22 mouse cellular contexts compared by ENCODE assay signal in genomic region chr10:94982528-94982927, GRCm38 (mm10). TPM values are rescaled to one million over a fixed set of nuclear protein-coding genes. Genes with fewer than 3 reads are reported as not detected.
DNase-seq lines count a peak whose midpoint lies in the region; ATAC-seq lines count a peak whose summit lies in the region.
"Had no signal": no experiment of that assay in that cellular context is flagged by ENCODE, and none has a peak within 500 bp of the region (broad histone marks: within the 10 kb centered on the region; RNA-seq: fewer than 3 reads in every experiment).

No protein-coding gene starts in this region.

- H3K4me1 ChIP-seq in midbrain, embryonic 15.5 days, result peaks cover 24% of the 10 kb centered on the region
- H3K4me1 ChIP-seq in midbrain, embryonic 10.5 days, result peaks cover 29% of the 10 kb centered on the region
- peaks cover 19% of the 10 kb centered on the region for H3K4me1 ChIP-seq in midbrain, embryonic 16.5 days (ENCODE audit: control insufficient read depth, insufficient read depth, low read length)
- H3K4me1 ChIP-seq: intestine, embryonic 15.5 days; limb, embryonic 13.5 days; lung, embryonic 15.5 days had no signal

- 85% methylated on average over 8 of the region's 8 CpGs for WGBS in midbrain, embryonic 15.5 days
- WGBS in midbrain, embryonic 10.5 days, result 92% methylated on average over 8 of the region's 8 CpGs
- WGBS in midbrain, embryonic 16.5 days, result 82% methylated on average over 8 of the region's 8 CpGs

- no peak for ATAC-seq in midbrain, embryonic 15.5 days (replicated peaks)
- ATAC-seq in midbrain, embryonic 16.5 days, result no peak
- ATAC-seq: forebrain, embryonic 16.5 days; hindbrain, postnatal 0 days; intestine, embryonic 15.5 days had no signal

- intact Hi-C loops in left cerebral cortex, postnatal 4 days (cut with DNase I), result no loop called here

- H3K4me2 ChIP-seq in midbrain, embryonic 15.5 days, result no peak overlapping the region
- no peak overlapping the region for H3K4me2 ChIP-seq in midbrain, embryonic 16.5 days (ENCODE audit: low read length)
- H3K4me2 ChIP-seq: intestine, embryonic 15.5 days; limb, embryonic 13.5 days; liver, embryonic 11.5 days; lung, embryonic 15.5 days had no signal

- no peak overlapping the region for H3K9ac ChIP-seq in midbrain, embryonic 15.5 days
- no peak overlapping the region for H3K9ac ChIP-seq in midbrain, embryonic 16.5 days (ENCODE audit: low read depth, low read length)
- H3K9ac ChIP-seq: intestine, embryonic 15.5 days; limb, embryonic 13.5 days; lung, embryonic 15.5 days; neural tube, embryonic 13.5 days had no signal

- no peak overlapping the region for H3K4me3 ChIP-seq in midbrain, embryonic 15.5 days
- no peak overlapping the region for H3K4me3 ChIP-seq in midbrain, embryonic 10.5 days
- H3K4me3 ChIP-seq in midbrain, embryonic 16.5 days (ENCODE audit: low read depth, low read length), result no peak overlapping the region
- H3K4me3 ChIP-seq: erythroblast, embryonic 14.5 days; intestine, embryonic 15.5 days; layer of hippocampus, adult 2 months; limb, embryonic 13.5 days; lung, embryonic 15.5 days; neural tube, embryonic 13.5 days had no signal

- no peaks in the 10 kb centered on the region for H3K9me3 ChIP-seq in midbrain, embryonic 15.5 days
- peaks cover 10% of the 10 kb centered on the region for H3K9me3 ChIP-seq in midbrain, embryonic 10.5 days (replicated peaks)
- peaks cover 3% of the 10 kb centered on the region for H3K9me3 ChIP-seq in midbrain, embryonic 16.5 days (replicated peaks; ENCODE audit: control insufficient read depth, low read length, poor library complexity, severe bottlenecking)
- H3K9me3 ChIP-seq: intestine, embryonic 15.5 days; limb, embryonic 13.5 days; lung, embryonic 15.5 days; neural tube, embryonic 13.5 days had no signal

- peak; percentile 48 to 53 for DNase-seq in left cerebral cortex, adult 18-20 months (ENCODE audit: low spot score in 2 of 2)
- DNase-seq in left cerebral cortex, postnatal 4 days, result no peak
- DNase-seq in midbrain, embryonic 10.5 days (ENCODE audit: low spot score), result no peak
- DNase-seq in telencephalon, adult 2 months (ENCODE audit: low read depth, low spot score), result peak; percentile 64
- DNase-seq: adrenal gland, postnatal 25 days; B cell, adult 2 months; cerebellum, adult 18-20 months; cerebellum, postnatal 10 days; heart, postnatal 14 days; kidney, adult 2 months; kidney, postnatal 36 days had no signal

- no peaks in the 10 kb centered on the region for H3K27me3 ChIP-seq in midbrain, embryonic 15.5 days (replicated peaks)
- no peaks in the 10 kb centered on the region for H3K27me3 ChIP-seq in midbrain, embryonic 10.5 days (ENCODE audit: low read depth, poor library complexity, severe bottlenecking)
- H3K27me3 ChIP-seq in midbrain, embryonic 16.5 days (ENCODE audit: control insufficient read depth, insufficient read depth, low read depth, low read length), result no peaks in the 10 kb centered on the region
- H3K27me3 ChIP-seq: intestine, embryonic 15.5 days; limb, embryonic 13.5 days; neural tube, embryonic 13.5 days had no signal

- no peaks in the 10 kb centered on the region for H3K36me3 ChIP-seq in midbrain, embryonic 15.5 days (replicated peaks)
- H3K36me3 ChIP-seq in midbrain, embryonic 10.5 days, result no peaks in the 10 kb centered on the region
- no peaks in the 10 kb centered on the region for H3K36me3 ChIP-seq in midbrain, embryonic 16.5 days (ENCODE audit: control insufficient read depth, insufficient read depth, low read length)
- H3K36me3 ChIP-seq: intestine, embryonic 15.5 days; limb, embryonic 13.5 days; lung, embryonic 15.5 days; neural tube, embryonic 13.5 days had no signal

- peak overlapping the region; percentile 56; the same call in 1 of the 2 replicates for H3K27ac ChIP-seq in midbrain, embryonic 15.5 days
- H3K27ac ChIP-seq in midbrain, embryonic 10.5 days (replicated peaks), result no peak overlapping the region
- H3K27ac ChIP-seq in midbrain, embryonic 16.5 days (ENCODE audit: low read length), result peak overlapping the region; percentile 56; the same call in 1 of the 2 replicates
- H3K27ac ChIP-seq: hindbrain, postnatal 0 days; intestine, embryonic 15.5 days; layer of hippocampus, adult 2 months; limb, embryonic 13.5 days; lung, embryonic 15.5 days had no signal

RNA-seq across cellular contexts. Expression of gene Plxnc1, which starts 37.9 kb away (rescaled TPM):
- total RNA-seq in left cerebral cortex, adult 18-20 months (2021), result 10 to 100 TPM; 47.5 to 56.2 TPM
- total RNA-seq in left cerebral cortex, postnatal 4 days (2021), result 10 to 100 TPM; 58.4 to 67.3 TPM
- polyA plus RNA-seq in midbrain, embryonic 15.5 days (2015; fragmentation: Nextera tagmentation; extraction: Ambion mirVana), result 17.8 and 18.2 TPM in 2 replicates
- 2.2 and 2.7 TPM in 2 replicates for polyA plus RNA-seq in midbrain, embryonic 10.5 days (2016; fragmentation: Nextera tagmentation; extraction: Ambion mirVana)
- polyA plus RNA-seq in midbrain, embryonic 16.5 days (2015; fragmentation: Nextera tagmentation; extraction: Ambion mirVana), result 14.6 and 15.4 TPM in 2 replicates

Comparison
In these comparisons a context has a peak if more than half of its experiments do, and no peak if none do; other contexts are left out.
1. DNase-seq: peak in left cerebral cortex, adult 18-20 months (2 of 2) and telencephalon, adult 2 months (single experiment); none in left cerebral cortex, postnatal 4 days (single experiment) and midbrain, embryonic 10.5 days (single experiment).